Mouse (Mus musculus) ZHBTc4 (cell line): ENCODE results near the gene Kcnh2.

ENCODE experiments used
- DNase-seq: peaks from one replicate; pipeline ENCODE4 v3.0.0-alpha.2; 2011; ENCODE audit warnings: low read depth, low spot score

Gene Kcnh2

GRCm38 (mm10) chr5:24379501-24379900, 28.1 kb upstream of the Kcnh2 start:
- no peak for DNase-seq

DNA sequence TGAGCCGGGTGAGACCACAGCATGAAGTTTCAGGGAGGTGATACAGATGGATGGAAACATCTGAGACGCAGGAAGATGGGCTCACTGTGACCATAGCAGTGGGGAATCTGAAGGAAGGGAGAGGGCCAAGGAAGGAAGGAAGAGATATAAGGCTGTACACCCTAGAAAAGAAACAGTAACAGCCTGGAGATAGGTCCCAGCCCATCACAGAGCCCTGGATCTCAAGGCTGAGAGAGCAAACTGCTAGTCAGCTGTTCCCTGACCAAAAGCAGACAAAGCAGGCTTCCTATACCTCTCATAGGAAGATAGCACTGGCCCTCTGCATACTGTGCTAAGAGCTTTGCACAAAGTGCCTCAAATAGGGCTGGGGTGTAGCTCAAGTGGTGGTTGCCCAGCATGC, 27.3 kb upstream of the Kcnh2 start:
- no peak for DNase-seq

DNA sequence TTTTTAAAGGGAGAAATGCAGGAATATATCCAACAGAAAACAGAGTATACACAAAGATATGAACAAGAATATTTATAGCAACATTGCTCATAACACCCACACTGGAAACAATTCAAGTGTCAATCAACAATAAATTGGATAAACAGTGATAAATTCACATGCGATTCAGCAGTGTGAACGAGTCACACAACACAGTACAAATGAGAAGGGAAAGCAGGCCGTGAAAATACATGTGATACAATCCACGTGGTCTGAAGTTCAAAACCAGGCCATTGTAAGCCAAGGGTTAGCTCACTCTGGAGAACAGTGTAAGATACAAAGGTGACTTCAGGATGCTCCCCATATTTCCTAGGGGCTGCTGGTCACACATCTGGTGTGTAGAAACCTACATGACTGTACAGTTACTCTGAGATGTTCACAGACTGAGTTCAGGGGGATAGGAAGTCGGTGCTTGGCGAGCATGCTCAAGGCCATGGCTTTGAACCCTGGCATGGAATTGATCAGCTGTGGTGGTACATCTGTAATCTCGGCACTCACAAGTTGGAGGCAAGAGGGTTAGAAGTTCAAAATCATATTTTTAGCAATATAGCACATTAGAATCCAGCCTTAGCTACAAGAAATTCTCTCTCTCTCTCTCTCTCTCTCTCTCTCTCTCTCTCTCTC, 23.4 kb upstream of the Kcnh2 start:
- DNase-seq: no peak

DNA sequence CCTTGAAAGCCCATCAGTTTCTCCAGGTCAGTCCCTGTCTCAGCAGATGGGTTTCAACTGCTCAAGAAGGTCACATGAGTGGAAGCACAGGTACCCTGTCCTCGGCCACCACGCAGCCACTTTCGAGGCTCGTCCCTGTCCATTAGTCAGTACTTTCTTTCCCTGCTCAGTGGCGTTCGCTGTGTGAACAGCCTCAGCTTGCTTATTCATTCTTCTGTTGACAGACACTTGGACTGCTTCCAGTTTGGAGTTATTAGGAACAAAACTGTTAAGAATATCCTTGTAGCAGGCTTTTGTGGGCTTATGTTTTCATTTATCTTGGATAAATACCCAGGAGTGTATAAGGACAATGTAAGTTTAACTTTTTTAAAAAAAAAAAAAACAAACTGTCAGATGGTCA, 22.8 kb upstream of the Kcnh2 start:
- no peak for DNase-seq

DNA sequence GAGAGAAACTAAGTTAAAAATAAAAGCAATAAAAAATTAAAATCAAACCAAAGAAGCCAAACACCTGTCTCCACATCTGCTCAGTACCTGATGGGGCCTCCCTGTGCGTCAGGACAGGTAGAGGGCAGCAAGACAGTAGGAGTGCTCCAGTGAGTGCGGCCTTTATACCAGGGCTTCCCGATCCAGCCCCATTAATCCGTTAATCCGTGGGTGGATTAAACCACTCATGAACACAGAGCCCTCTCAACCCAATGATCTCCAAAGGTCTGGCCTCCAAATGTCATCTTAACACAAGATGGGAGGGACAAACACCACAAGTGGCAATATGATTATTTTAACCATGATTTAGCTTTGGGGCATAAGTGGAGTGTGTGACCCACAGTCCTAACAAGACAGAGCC, 22.4 kb upstream of the Kcnh2 start:
- no peak for DNase-seq

GRCm38 (mm10) chr5:24369767-24370166, 18.4 kb upstream of the Kcnh2 start:
- no peak for DNase-seq

DNA sequence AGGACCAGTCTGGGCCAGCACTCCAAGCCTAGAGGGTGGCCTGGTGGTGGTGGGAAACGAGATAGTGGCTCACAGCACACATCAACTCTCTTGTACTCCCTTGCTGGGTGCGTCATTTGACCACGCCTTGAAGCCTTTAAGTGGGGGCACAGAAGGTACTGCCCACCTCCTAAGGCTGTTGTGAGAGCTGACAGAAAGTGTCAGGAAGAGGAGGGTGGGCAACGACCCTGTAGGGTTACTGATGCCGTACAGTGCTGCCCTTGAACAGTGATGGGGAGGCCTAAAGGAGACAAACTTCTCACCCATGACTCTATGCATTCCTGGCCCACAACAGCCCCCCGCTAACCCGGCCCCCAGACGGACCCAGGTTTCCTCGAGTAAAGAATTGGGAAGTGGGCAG, 15.0 kb upstream of the Kcnh2 start:
- no peak for DNase-seq

DNA sequence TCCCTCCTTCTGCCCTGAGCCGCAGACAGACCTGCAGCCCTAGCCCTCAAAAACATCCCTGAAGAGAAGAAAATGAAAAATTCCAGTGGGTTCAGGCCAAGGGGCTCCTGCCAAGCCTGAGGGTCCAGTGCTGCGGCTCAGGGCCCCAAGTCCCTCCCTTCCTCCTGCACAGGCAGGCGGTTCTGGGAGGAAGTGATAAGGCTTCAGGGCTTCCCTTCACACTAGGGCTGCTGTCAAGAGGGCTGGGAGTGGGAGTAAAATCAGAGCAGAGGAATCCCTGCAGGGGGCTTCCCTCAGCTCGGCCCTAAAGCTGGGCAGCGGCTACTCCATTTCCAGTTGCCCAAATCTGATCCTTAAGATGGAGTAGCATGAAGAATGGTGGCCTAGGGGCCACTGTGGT, 14.1 kb upstream of the Kcnh2 start:
- no peak for DNase-seq

DNA sequence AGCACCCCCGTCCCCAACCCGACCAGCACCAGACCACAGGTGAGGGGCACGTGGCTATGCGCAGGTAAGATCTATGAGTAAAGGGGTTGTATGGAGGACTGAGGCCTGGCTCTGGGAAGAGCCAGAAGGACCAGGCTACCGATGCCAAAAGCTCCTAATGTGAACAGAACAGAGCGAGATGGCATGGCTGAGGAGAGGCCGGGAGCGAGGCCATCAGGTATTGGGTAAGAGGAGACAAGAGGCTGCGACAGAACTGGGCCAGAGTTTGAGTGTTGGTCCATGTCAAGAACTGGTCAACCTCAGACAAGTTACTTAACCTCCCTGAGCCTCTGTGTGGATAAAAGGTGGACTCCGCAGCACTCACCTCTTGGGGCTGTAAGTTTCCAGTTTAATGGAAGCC, 13.6 kb upstream of the Kcnh2 start:
- DNase-seq: no peak

DNA sequence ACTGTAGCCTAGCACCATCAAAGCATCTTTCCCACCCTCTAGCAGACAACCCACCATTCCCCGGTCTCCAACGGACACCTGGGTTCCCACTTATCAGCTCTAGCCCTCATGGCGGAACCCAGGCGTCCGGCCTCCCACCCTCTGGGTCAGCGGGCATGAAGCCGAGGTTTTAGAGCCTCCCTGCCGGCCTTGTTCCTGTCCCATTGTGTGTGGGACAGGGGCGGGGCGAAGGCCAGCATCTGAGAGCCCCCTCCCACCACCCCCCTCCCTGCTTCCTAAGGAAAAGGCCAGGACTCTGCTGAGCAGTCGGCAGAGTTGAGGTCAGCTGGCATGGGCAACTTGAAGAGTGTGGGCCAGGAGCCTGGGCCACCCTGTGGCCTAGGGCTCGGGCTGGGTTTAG, 13.1 kb upstream of the Kcnh2 start, which contains the start of gene Nos3:
Gene Nos3, plus strand, starts transcription at position 303 of the 400 bp plus-strand sequence.
- peak; percentile 32 for DNase-seq

DNA sequence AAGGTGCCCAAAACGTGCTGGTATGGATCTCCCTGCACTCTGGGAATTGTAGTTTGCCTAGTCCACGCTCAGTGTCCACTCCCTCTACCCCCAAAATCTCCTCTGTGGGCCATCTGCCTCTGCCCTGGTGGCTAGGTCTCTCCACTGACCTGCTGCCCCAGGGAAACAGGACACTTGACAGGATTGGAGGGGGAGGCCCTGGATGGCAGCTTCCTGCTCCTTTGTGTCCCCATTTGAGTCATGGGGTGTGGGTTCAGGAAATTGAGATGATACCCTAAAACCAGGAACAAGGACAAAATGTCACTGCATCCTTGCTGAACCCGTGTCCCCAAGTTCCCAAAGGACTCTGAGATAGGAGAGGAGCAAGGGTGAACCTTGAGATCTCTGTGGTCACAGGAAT, 12.7 kb upstream of the Kcnh2 start:
- no peak for DNase-seq

DNA sequence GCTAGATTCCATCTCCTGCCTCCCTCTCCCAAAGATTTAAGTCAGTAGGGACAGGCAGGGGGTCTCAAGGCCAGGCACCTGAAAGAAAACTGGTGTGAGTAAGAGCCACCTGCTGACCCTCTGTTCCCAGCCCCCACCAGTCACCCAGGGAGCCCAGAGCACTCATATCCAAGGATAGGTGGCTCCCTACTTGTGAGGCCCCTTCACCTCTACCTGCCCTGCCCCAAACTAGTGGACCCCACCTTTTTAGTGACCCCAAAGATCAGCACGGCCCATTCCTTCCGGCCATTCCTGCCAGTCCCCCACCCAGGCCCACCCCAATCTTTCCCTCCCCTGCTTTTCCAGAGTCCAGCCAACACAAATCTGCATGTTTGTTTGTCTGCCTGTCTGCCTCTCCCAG, 12.1 kb upstream of the Kcnh2 start:
- DNase-seq: no peak

- DNase-seq: peak; percentile 92
Measured at GRCm38 (mm10) chr5:24360792-24361454, 9.5 kb upstream of the Kcnh2 start.

DNA sequence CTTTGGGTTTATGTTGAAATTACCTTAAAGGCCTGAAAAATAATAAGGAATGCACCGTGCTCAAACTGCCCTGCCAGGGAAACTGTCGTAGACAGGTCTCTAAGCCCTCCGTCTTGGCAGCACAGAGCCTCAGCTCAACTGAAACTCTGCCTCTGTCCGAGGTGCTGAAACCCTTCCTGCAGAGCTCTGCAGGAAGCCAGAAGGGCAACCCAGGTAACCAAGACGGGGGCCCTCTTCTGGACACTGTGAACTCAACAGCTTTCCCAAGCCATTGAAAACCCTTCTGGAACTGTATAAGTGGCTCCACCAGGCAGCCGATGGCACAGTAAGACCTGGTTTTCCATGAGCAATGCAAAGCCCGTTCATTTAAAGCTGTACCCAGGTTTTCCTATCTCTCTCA, 6.1 kb upstream of the Kcnh2 start:
- DNase-seq: peak; percentile 91

GRCm38 (mm10) chr5:24356764-24357163, 5.4 kb upstream of the Kcnh2 start:
- no peak for DNase-seq

DNA sequence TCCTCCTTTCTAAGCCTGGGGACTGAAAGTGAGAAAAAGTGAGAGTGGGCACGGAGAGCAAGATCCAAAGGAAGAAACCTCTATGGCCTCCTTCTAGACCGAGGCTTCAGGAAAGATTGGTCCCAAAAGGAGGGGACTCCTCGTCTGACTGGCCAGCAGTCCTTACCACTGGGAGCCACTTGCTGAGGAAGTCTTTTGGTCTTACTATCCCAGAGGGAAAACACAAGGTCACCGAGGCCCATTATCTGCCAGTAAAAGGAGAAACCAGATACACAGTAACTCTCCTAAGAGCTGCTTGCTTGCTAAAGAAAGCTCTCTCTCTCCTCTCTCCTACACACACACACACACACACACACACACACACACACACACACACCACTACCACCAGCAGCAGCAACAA, 1.9 kb upstream of the Kcnh2 start:
- no peak for DNase-seq

GRCm38 (mm10) chr5:24352251-24352859, 951 bp upstream of the Kcnh2 start:
- peak; percentile 52 for DNase-seq

DNA sequence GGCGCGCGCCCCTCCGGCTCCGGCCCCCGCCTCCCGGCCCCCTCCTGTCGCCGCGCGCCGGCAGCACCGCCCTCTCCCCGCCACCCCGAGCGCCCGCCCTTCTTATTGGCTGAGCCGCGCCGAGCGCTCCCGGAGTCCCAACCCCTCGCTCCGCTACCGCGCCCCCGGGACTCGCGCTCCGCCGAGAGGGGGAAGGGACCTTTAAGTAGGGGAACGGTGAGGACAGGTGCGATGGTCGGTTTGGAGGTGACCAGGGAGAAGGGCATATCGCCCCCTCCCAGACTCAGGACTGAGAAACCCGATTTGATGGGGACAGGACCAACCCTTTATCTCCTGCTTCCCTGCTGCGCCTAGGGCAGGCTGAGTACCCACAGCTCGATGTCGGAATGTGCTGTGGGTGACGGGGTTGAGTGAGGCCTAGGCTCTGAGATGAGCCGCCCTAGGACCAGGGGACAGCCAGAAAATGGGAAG, 332 bp upstream of the Kcnh2 start:
- DNase-seq: peak; percentile 89

GRCm38 (mm10) chr5:24350531-24351250, 713 bp downstream of the Kcnh2 start:
- DNase-seq: peak; percentile 16

DNA sequence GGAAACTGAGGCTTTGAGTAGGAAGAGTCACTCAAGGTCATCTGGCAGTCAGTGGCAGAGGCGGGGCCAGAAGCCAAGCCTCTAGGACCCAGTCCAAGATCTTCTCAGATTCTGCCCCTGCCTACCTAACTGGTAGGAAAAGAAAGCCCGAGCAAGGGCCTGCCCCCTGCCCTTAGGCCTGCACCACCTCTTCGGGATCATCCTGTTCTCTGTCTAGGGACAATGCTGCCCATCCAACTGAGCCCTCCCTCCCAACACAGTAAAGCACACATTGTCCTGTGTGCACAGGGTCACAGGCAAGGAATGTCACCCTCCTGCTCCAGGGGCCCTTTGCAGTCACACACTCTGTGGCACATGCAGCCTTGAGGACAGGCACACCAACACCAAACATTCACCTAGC, 1.3 kb downstream of the Kcnh2 start:
- DNase-seq: no peak

- DNase-seq: peak; percentile 66
Measured at GRCm38 (mm10) chr5:24348546-24348945, 2.9 kb downstream of the Kcnh2 start.

DNA sequence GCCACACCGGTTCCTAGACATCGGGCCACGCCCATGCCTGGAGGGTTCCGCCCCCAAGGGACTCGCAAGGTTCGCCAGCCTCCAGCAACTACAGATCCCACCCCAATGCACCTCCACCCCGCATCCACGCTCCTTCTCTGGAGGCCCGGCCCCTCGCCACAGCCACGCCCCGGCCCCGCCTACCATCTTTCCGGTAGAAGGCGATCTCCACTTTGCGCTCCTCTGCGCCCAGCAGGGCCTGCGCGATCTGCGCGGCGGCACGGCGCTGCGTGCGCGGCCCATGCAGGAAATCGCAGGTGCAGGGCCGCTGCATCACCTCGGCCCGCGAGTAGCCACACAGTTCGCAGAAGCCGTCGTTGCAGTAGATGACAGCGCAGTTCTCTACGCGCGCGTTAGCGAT, 3.3 kb downstream of the Kcnh2 start:
- peak; percentile 95 for DNase-seq
